Mouse (Mus musculus) heart, embryonic 14.5 days (tissue): ENCODE results near the gene Gm13212. TPM values are rescaled to one million over a fixed set of nuclear protein-coding genes. Genes with fewer than 3 reads are reported as not detected.
"Not testable (repeated sequence)": the region's sequence is repeated elsewhere in the genome, so short reads cannot be mapped to it uniquely, and the experiment has no call there.

Source experiments
- ATAC-seq: fragments of 200-750 bp; cut with Nextera tagmentation; 2 replicates; pipeline ENCODE4 v1.8.0; 2017; ENCODE audit warnings: low read depth, moderate TSS enrichment; ENCODE audit not compliant: insufficient number of reproducible peaks, insufficient read depth, low FRiP score
- H3K27ac ChIP-seq, 2 experiments: fragments of 200-500 bp in 1 of 2; fragments of 300-500 bp in 1 of 2; sonication (generic) in 1 of 2; replicated peaks in 1 of 2; 2 replicates each; pipeline ENCODE4 v1.5.1; 2012 to 2014; ENCODE audit warnings: low read depth in 2 of 2, low read length in 2 of 2, control low read depth in 1 of 2, mild to moderate bottlenecking in 1 of 2, mixed read lengths in 1 of 2; ENCODE audit not compliant: control insufficient read depth in 1 of 2, insufficient read depth in 1 of 2
- H3K27me3 ChIP-seq: fragments of 300-500 bp; sonication (generic); 2 replicates; pipeline ENCODE4 v1.6.1; 2014; ENCODE audit warnings: mild to moderate bottlenecking, low read length, control low read depth; ENCODE audit not compliant: control insufficient read depth, insufficient read depth
- H3K36me3 ChIP-seq: fragments of 300-500 bp; sonication (generic); 2 replicates; pipeline ENCODE4 v1.6.1; 2014; ENCODE audit warnings: mild to moderate bottlenecking, control low read depth, low read length, mixed read lengths; ENCODE audit not compliant: control insufficient read depth, insufficient read depth
- H3K4me1 ChIP-seq, 2 experiments: fragments of 200-500 bp in 1 of 2; fragments of 300-500 bp in 1 of 2; sonication (generic) in 1 of 2; 2 replicates each; pipeline ENCODE4 v1.6.1; 2012 to 2014; ENCODE audit warnings: low read length in 2 of 2, control low read depth in 1 of 2, mixed read lengths in 1 of 2; ENCODE audit not compliant: control insufficient read depth in 2 of 2, insufficient read depth in 2 of 2
- H3K4me2 ChIP-seq: fragments of 300-500 bp; sonication (generic); 2 replicates; pipeline ENCODE4 v1.6.1; 2014; ENCODE audit warnings: mild to moderate bottlenecking, low read length
- H3K4me3 ChIP-seq, 2 experiments: fragments of 200-500 bp in 1 of 2; fragments of 300-500 bp in 1 of 2; sonication (generic) in 1 of 2; 2 replicates each; pipeline ENCODE4 v1.5.1; 2012 to 2014; ENCODE audit warnings: low read length in 2 of 2, mild to moderate bottlenecking in 2 of 2, control low read depth in 1 of 2, low read depth in 1 of 2, moderate library complexity in 1 of 2; ENCODE audit not compliant: control insufficient read depth in 1 of 2, insufficient read depth in 1 of 2
- H3K9ac ChIP-seq: fragments of 300-500 bp; sonication (generic); 2 replicates; pipeline ENCODE4 v1.6.1; 2014; ENCODE audit warnings: mild to moderate bottlenecking, low read length
- H3K9me3 ChIP-seq: fragments of 300-500 bp; sonication (generic); 2 replicates; pipeline ENCODE4 v1.6.1; 2016; ENCODE audit warnings: low read length, control low read depth; ENCODE audit not compliant: control insufficient read depth
- WGBS: fragments of 180-500 bp; shearing (Covaris S2); extraction: QIAGEN DNeasy Blood & Tissue Kit; methylation state at CpG from one replicate; pipeline ENCODE4 v1.1.7; 2014; 5-methylcytosine and 5-hydroxymethylcytosine counted together
- polyA plus RNA-seq: library from polyadenylated mRNA; unstranded; fragments of >200 nt; fragmentation: Nextera tagmentation; extraction: Ambion mirVana; gene quantifications from 2 replicates; pipeline ENCODE4 v1.2.1, GENCODE M21; 2014

Gm13212 gene
- polyA plus RNA-seq, 1 experiment from 2014 or later, result 6.6 TPM

DNA sequence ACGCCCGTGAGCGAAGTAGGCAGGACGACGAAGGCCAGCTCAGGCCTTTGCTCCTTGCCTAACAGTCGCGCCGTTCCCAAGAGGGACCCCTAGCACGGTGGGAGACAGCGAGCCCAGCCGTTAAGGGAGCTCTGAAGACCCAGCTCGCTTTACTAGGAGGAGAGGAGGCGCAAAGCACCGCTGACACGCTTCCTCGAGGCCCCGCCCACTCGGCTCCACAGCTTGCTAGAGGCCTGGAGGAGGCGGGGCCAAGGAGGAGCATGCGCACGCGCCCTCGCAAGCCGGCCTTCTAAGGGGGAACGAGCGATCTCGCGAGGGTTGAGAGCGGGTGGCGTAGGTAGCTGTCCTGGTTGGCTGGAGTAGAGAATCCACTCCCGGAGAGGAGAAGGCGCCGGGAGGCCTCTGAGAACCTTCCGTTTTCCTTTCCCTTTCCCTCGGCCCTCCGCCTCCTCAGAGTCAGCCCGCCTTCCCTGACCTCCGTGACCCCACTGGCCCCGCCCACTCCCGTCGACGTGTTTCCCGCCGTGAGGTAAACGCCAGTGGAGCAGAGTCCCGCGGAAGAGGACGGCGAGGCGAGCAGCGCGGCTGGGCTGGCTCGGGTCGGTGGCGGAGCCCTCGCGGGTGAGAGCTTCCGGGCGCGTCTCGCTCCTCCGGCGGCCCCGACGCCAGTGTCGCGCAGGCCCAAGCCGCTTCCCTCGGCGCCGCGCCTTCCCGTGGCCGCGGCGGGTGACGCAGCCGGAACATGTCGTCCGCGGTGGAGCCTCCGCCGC, 55.6 kb downstream of the Gm13212 start:
- not testable (repeated sequence) for H3K36me3 ChIP-seq, ATAC-seq, H3K27me3 ChIP-seq, H3K27ac ChIP-seq, H3K4me1 ChIP-seq, H3K9me3 ChIP-seq, H3K9ac ChIP-seq
- WGBS, result 24% methylated on average over 74 of the region's 83 CpGs
- Histone ChIP-seq H3K4me2 (peak overlapping the region; percentile 21; the same call in 1 of the 2 replicates), H3K4me3 (peak overlapping the region in 1 of 2 experiments; percentile 4; a peak in 1 of 4 replicates)

DNA sequence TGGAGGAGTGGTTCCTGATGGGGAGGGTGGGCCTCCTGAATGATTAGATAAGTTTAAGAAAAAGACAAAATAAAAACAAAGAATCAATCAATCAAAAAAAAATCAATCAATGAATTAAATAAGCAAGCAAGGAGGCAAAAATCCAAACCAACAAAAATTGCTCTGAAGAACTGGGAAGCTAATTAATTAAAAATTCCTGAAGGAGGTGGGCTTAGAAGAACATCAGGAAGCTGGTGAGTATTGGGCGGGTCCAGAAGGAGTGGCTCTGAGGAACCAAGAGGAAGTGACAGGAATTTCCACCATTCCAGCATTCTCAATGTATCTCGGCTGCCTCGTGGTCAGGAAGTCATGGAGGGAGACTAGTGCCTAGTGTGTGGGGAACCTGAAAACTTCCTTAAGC, 85.4 kb downstream of the Gm13212 start, which contains the start of gene Zfp980:
Gene Zfp980 (plus strand): TSS at position 301 of the 400 bp plus-strand sequence.
- not testable (repeated sequence) for ATAC-seq, H3K9ac ChIP-seq, H3K4me1 ChIP-seq, H3K4me3 ChIP-seq, H3K4me2 ChIP-seq, H3K9me3 ChIP-seq, H3K36me3 ChIP-seq, H3K27ac ChIP-seq, H3K27me3 ChIP-seq
- 61% methylated on average over 3 of the region's 3 CpGs for WGBS

DNA sequence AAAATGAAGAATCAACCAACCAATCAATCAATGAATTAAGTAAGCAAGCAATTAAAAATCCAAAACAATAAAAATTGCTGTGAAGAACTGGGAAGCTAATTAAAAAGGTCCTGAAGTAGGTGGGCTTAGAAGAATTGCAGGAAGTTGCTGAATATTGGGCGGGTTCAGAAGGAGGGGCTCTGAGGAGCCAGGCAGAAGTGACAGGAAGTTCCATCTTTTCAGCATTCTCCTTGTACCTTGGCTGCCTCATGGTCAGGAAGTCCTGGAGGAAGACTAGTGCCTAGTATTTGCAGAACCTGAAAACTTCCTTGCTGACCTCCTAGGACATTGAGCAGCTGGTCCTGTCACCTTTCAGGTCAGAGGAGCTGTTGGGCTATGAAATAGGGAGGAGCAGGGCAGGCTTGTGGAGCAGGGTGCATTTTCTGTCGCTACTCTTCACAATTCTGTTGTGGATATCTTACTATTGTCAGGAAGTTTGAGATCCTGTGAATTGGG, 89.4 kb downstream of the Gm13212 start:
- not testable (repeated sequence) for H3K9ac ChIP-seq, ATAC-seq, H3K4me1 ChIP-seq, H3K4me3 ChIP-seq, H3K9me3 ChIP-seq, H3K27ac ChIP-seq, H3K36me3 ChIP-seq, H3K4me2 ChIP-seq, H3K27me3 ChIP-seq
- 51% methylated on average over 2 of the region's 2 CpGs for WGBS

Other genes starting within 250 kb of the Gm13212 start
- not detected in 2 replicates for gene Zfp990, start 74.4 kb upstream of the Gm13212 start, polyA plus RNA-seq
- gene Zfp980, start 85.5 kb downstream of the Gm13212 start, polyA plus RNA-seq, result not detected in 2 replicates